Mouse (Mus musculus): Measurements from ENCODE around the gene Tomm40. TPM values are rescaled to one million over a fixed set of nuclear protein-coding genes. Genes with fewer than 3 reads are reported as not detected.
A peak's percentile ranks its signal among the peaks of the same experiment; 100 is the strongest.

The Tomm40 gene
- polyA plus RNA-seq, 1 experiment = 23.8 TPM

- peak within 1 kb of the TSS; percentile 96 for H3K27ac ChIP-seq (ENCODE audit: insufficient read depth, low read depth, low read length)
- TF ChIP-seq POLR2A (IDR thresholded peaks at IDR 0.05; ENCODE audit: borderline replicate concordance, low read depth, low read length) = peak; percentile 81; the same call in 1 of the 2 replicates
- TF ChIP-seq CTCF (IDR thresholded peaks at IDR 0.05; ENCODE audit: low read depth, low read length) = no peak
- peak within 1 kb of the TSS; percentile 92 for H3K4me3 ChIP-seq (ENCODE audit: insufficient read depth, low read length)
- H3K4me1 ChIP-seq (ENCODE audit: control insufficient read depth, insufficient read depth, low read length) = peaks cover 36% of the 10 kb centered on the region
Observed at GRCm38 (mm10) chr7:19698907-19699826, 16.1 kb downstream of the Tomm40 start, which contains the start of gene Apoe. Gene Apoe (minus strand): TSS chr7:19699188.

- Histone ChIP-seq H3K27ac (ENCODE audit: insufficient read depth, low read depth, low read length) (peak overlapping the region; percentile 96), H3K4me1 (ENCODE audit: control insufficient read depth, insufficient read depth, low read length) (peaks cover 43% of the 10 kb centered on the region), H3K4me3 (ENCODE audit: insufficient read depth, low read length) (peak overlapping the region; percentile 92)
- TF ChIP-seq CTCF (IDR thresholded peaks at IDR 0.05; ENCODE audit: low read depth, low read length) (no peak), POLR2A (IDR thresholded peaks at IDR 0.05; ENCODE audit: borderline replicate concordance, low read depth, low read length) (no peak)
Observed at GRCm38 (mm10) chr7:19697949-19698906, 17.0 kb downstream of the Tomm40 start.

GRCm38 (mm10) chr7:19696336-19696873, 18.8 kb downstream of the Tomm40 start:
- Histone ChIP-seq H3K27ac (ENCODE audit: insufficient read depth, low read depth, low read length) (peak overlapping the region; percentile 98; the same call in 1 of the 2 replicates), H3K4me1 (ENCODE audit: control insufficient read depth, insufficient read depth, low read length) (peaks cover 53% of the 10 kb centered on the region), H3K4me3 (ENCODE audit: insufficient read depth, low read length) (peak overlapping the region; percentile 92)
- TF ChIP-seq POLR2A (IDR thresholded peaks at IDR 0.05; ENCODE audit: borderline replicate concordance, low read depth, low read length) (no peak), CTCF (IDR thresholded peaks at IDR 0.05; ENCODE audit: low read depth, low read length) (no peak)

GRCm38 (mm10) chr7:19695881-19696280, 19.4 kb downstream of the Tomm40 start:
- Histone ChIP-seq H3K27ac (ENCODE audit: insufficient read depth, low read depth, low read length) (peak overlapping the region; percentile 98), H3K4me3 (ENCODE audit: insufficient read depth, low read length) (peak overlapping the region; percentile 92), H3K4me1 (ENCODE audit: control insufficient read depth, insufficient read depth, low read length) (peaks cover 52% of the 10 kb centered on the region)
- TF ChIP-seq CTCF (IDR thresholded peaks at IDR 0.05; ENCODE audit: low read depth, low read length) (no peak), POLR2A (IDR thresholded peaks at IDR 0.05; ENCODE audit: borderline replicate concordance, low read depth, low read length) (no peak)

GRCm38 (mm10) chr7:19695213-19695594, 20.0 kb downstream of the Tomm40 start:
- H3K4me1 ChIP-seq (ENCODE audit: control insufficient read depth, insufficient read depth, low read length) = peaks cover 45% of the 10 kb centered on the region
- H3K4me3 ChIP-seq (ENCODE audit: insufficient read depth, low read length) = no peak overlapping the region
- no peak for TF ChIP-seq POLR2A (IDR thresholded peaks at IDR 0.05; ENCODE audit: borderline replicate concordance, low read depth, low read length)
- TF ChIP-seq CTCF (IDR thresholded peaks at IDR 0.05; ENCODE audit: low read depth, low read length) = no peak
- H3K27ac ChIP-seq (ENCODE audit: insufficient read depth, low read depth, low read length) = peak overlapping the region; percentile 98

- Histone ChIP-seq H3K4me3 (ENCODE audit: insufficient read depth, low read length) (no peak overlapping the region), H3K4me1 (ENCODE audit: control insufficient read depth, insufficient read depth, low read length) (peaks cover 41% of the 10 kb centered on the region), H3K27ac (ENCODE audit: insufficient read depth, low read depth, low read length) (peak overlapping the region; percentile 98)
- TF ChIP-seq POLR2A (IDR thresholded peaks at IDR 0.05; ENCODE audit: borderline replicate concordance, low read depth, low read length) (no peak; the same call in 1 of the 2 replicates), CTCF (IDR thresholded peaks at IDR 0.05; ENCODE audit: low read depth, low read length) (no peak)
Observed at GRCm38 (mm10) chr7:19694336-19695212, 20.7 kb downstream of the Tomm40 start.

GRCm38 (mm10) chr7:19693421-19693820, 21.8 kb downstream of the Tomm40 start:
- H3K4me1 ChIP-seq (ENCODE audit: control insufficient read depth, insufficient read depth, low read length) = peaks cover 37% of the 10 kb centered on the region
- no peak overlapping the region for H3K4me3 ChIP-seq (ENCODE audit: insufficient read depth, low read length)
- TF ChIP-seq POLR2A (IDR thresholded peaks at IDR 0.05; ENCODE audit: borderline replicate concordance, low read depth, low read length) = no peak
- TF ChIP-seq CTCF (IDR thresholded peaks at IDR 0.05; ENCODE audit: low read depth, low read length) = no peak
- H3K27ac ChIP-seq (ENCODE audit: insufficient read depth, low read depth, low read length) = peak overlapping the region; percentile 98

GRCm38 (mm10) chr7:19691873-19692865, 23.1 kb downstream of the Tomm40 start, which contains the start of gene Apoc1:
Gene Apoc1 (minus strand): TSS chr7:19692660.
- no peak for TF ChIP-seq POLR2A (IDR thresholded peaks at IDR 0.05; ENCODE audit: borderline replicate concordance, low read depth, low read length)
- TF ChIP-seq CTCF (IDR thresholded peaks at IDR 0.05; ENCODE audit: low read depth, low read length) = no peak
- Histone ChIP-seq H3K27ac (ENCODE audit: insufficient read depth, low read depth, low read length) (peak within 1 kb of the TSS; percentile 98), H3K4me1 (ENCODE audit: control insufficient read depth, insufficient read depth, low read length) (peaks cover 37% of the 10 kb centered on the region), H3K4me3 (ENCODE audit: insufficient read depth, low read length) (no peak within 1 kb of the TSS)

Measured in bone marrow macrophage, adult 2 months (primary cell).